Mouse (Mus musculus): ENCODE results near the gene Kptn.

- TF ChIP-seq CTCF (IDR thresholded peaks at IDR 0.05; ENCODE audit: control insufficient read depth, insufficient read depth, low read length) (no peak), POLR2A (IDR thresholded peaks at IDR 0.05; ENCODE audit: borderline replicate concordance, control insufficient read depth, low read depth, low read length) (no peak)
These were observed 36.5 kb downstream of the Kptn start for GRCm38 (mm10) chr7:16156105-16156714.
